Mouse (Mus musculus) olfactory bulb, adult 2 months (tissue): ENCODE measurements around the gene Nxf1.

Source experiments
- CTCF ChIP-seq: fragments of 200-500 bp; IDR thresholded peaks from 2 replicates; pipeline ENCODE4 v1.5.1; 2012; ENCODE audit warnings: low read depth, mild to moderate bottlenecking, low read length, moderate library complexity; ENCODE audit not compliant: insufficient read depth
- POLR2A ChIP-seq: fragments of 200-500 bp; IDR thresholded peaks from 2 replicates; pipeline ENCODE4 v1.6.1; 2012; ENCODE audit warnings: mild to moderate bottlenecking, low read depth, low read length, moderate library complexity; ENCODE audit not compliant: insufficient read depth

DNA sequence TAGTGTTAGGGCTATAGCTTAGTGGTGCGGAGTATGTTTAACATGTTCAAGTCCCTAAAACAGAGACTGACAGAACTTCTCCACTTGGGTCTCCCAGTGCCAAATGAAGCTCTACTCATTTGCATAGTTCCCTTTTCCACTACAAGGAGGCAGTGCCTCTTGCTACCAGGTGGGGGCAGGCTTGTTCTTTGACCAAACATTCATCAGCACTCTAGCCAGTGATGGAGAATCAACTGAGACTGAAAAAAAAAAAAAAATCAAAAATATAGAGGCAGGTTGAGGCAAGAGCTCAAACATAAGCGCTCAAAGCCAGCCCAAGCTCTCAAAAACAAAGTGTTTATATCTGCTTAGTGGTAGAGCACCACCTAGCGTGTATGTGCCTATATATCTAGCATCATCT, 38.5 kb upstream of the Nxf1 start:
- TF ChIP-seq CTCF: no peak
- no peak for TF ChIP-seq POLR2A
